Mouse (Mus musculus) hindbrain, embryonic 12.5 days (tissue): Measurements from ENCODE around the gene Alpl. TPM values are rescaled to one million over a fixed set of nuclear protein-coding genes. Genes with fewer than 3 reads are reported as not detected.
A peak's percentile ranks its signal among the peaks of the same experiment; 100 is the strongest.

Experiments
- ATAC-seq: fragments of 200-750 bp; cut with Nextera tagmentation; 2 replicates; pipeline ENCODE4 v1.8.0; 2017; ENCODE audit warnings: moderate TSS enrichment; ENCODE audit not compliant: low FRiP score
- H3K27ac ChIP-seq: fragments of 300-500 bp; sonication (generic); 2 replicates; pipeline ENCODE4 v1.5.1; 2016; ENCODE audit warnings: mild to moderate bottlenecking
- H3K27me3 ChIP-seq: fragments of 300-500 bp; sonication (generic); 2 replicates; pipeline ENCODE4 v1.6.1; 2016; ENCODE audit warnings: mild to moderate bottlenecking
- H3K36me3 ChIP-seq: fragments of 300-500 bp; sonication (generic); 2 replicates; pipeline ENCODE4 v1.6.1; 2016; ENCODE audit warnings: mild to moderate bottlenecking
- H3K4me1 ChIP-seq: fragments of 300-500 bp; sonication (generic); 2 replicates; pipeline ENCODE4 v1.6.1; 2016
- H3K4me2 ChIP-seq: fragments of 300-500 bp; sonication (generic); replicated peaks from 2 replicates; pipeline ENCODE4 v1.6.1; 2016; ENCODE audit warnings: mild to moderate bottlenecking
- H3K4me3 ChIP-seq: fragments of 300-500 bp; sonication (generic); 2 replicates; pipeline ENCODE4 v1.5.1; 2016; ENCODE audit warnings: mild to moderate bottlenecking
- H3K9ac ChIP-seq: fragments of 300-500 bp; sonication (generic); 2 replicates; pipeline ENCODE4 v1.6.1; 2016; ENCODE audit warnings: mild to moderate bottlenecking, moderate library complexity
- H3K9me3 ChIP-seq: fragments of 300-500 bp; sonication (generic); replicated peaks from 2 replicates; pipeline ENCODE4 v1.6.1; 2016; ENCODE audit warnings: mild to moderate bottlenecking
- WGBS: fragments of 180-500 bp; shearing (Covaris S2); methylation state at CpG from one replicate; pipeline ENCODE4 v1.1.7; 2016; 5-methylcytosine and 5-hydroxymethylcytosine counted together
- polyA plus RNA-seq: library from polyadenylated mRNA; unstranded; fragments of >200 nt; fragmentation: Nextera tagmentation; extraction: Ambion mirVana; gene quantifications from 2 replicates; pipeline ENCODE4 v1.2.1, GENCODE M21; 2016

Alpl gene
- polyA plus RNA-seq, 1 experiment from 2014 or later, result 13.6 TPM

- WGBS, result 86% methylated on average over 15 of the region's 15 CpGs
- Histone ChIP-seq H3K9ac (no peak overlapping the region), H3K4me1 (peaks cover 48% of the 10 kb centered on the region), H3K36me3 (peaks cover 3% of the 10 kb centered on the region; the same call in 1 of the 2 replicates), H3K4me3 (no peak overlapping the region), H3K9me3 (no peaks in the 10 kb centered on the region), H3K4me2 (no peak overlapping the region), H3K27me3 (peaks cover 26% of the 10 kb centered on the region), H3K27ac (no peak overlapping the region)
- ATAC-seq, result no peak
Measured at GRCm38 (mm10) chr4:137721563-137721962, 74.6 kb downstream of the Alpl start.

GRCm38 (mm10) chr4:137719378-137720077, 76.7 kb downstream of the Alpl start:
- Histone ChIP-seq H3K27me3 (peaks cover 31% of the 10 kb centered on the region), H3K9me3 (no peaks in the 10 kb centered on the region), H3K9ac (peak overlapping the region; percentile 33; the same call in 1 of the 2 replicates), H3K4me1 (peaks cover 46% of the 10 kb centered on the region), H3K27ac (peak overlapping the region; percentile 73), H3K36me3 (peaks cover 3% of the 10 kb centered on the region; the same call in 1 of the 2 replicates), H3K4me2 (peak overlapping the region; percentile 28), H3K4me3 (no peak overlapping the region)
- 28% methylated on average over 15 of the region's 15 CpGs for WGBS
- ATAC-seq, result peak; percentile 24; the same call in 1 of the 2 replicates

GRCm38 (mm10) chr4:137717671-137718070, 78.5 kb downstream of the Alpl start:
- no peak overlapping the region for H3K4me2 ChIP-seq
- WGBS, result 73% methylated on average over 15 of the region's 15 CpGs
- H3K9me3 ChIP-seq, result no peaks in the 10 kb centered on the region
- no peak overlapping the region for H3K4me3 ChIP-seq
- no peak overlapping the region for H3K27ac ChIP-seq
- peaks cover 35% of the 10 kb centered on the region for H3K4me1 ChIP-seq
- peaks cover 3% of the 10 kb centered on the region; the same call in 1 of the 2 replicates for H3K36me3 ChIP-seq
- H3K27me3 ChIP-seq, result peaks cover 15% of the 10 kb centered on the region
- ATAC-seq, result no peak
- H3K9ac ChIP-seq, result no peak overlapping the region

- 57% methylated on average over 7 of the region's 7 CpGs for WGBS
- Histone ChIP-seq H3K9ac (no peak overlapping the region), H3K9me3 (no peaks in the 10 kb centered on the region), H3K4me2 (no peak overlapping the region), H3K27ac (no peak overlapping the region), H3K36me3 (peaks cover 3% of the 10 kb centered on the region; the same call in 1 of the 2 replicates), H3K27me3 (peaks cover 15% of the 10 kb centered on the region), H3K4me3 (no peak overlapping the region), H3K4me1 (peaks cover 31% of the 10 kb centered on the region)
- ATAC-seq, result no peak
Measured at GRCm38 (mm10) chr4:137717005-137717404, 79.2 kb downstream of the Alpl start.

GRCm38 (mm10) chr4:137714020-137714624, 82.1 kb downstream of the Alpl start:
- peaks cover 12% of the 10 kb centered on the region for H3K27me3 ChIP-seq
- no peak for ATAC-seq
- H3K9me3 ChIP-seq, result no peaks in the 10 kb centered on the region
- no peak overlapping the region for H3K27ac ChIP-seq
- no peaks in the 10 kb centered on the region for H3K36me3 ChIP-seq
- 39% methylated on average over 8 of the region's 8 CpGs for WGBS
- no peak overlapping the region for H3K4me3 ChIP-seq
- H3K9ac ChIP-seq, result no peak overlapping the region
- H3K4me2 ChIP-seq, result no peak overlapping the region
- H3K4me1 ChIP-seq, result peaks cover 31% of the 10 kb centered on the region

GRCm38 (mm10) chr4:137712963-137713362, 83.2 kb downstream of the Alpl start:
- Histone ChIP-seq H3K36me3 (no peaks in the 10 kb centered on the region), H3K27ac (no peak overlapping the region), H3K4me1 (peaks cover 23% of the 10 kb centered on the region), H3K9ac (no peak overlapping the region), H3K27me3 (peaks cover 13% of the 10 kb centered on the region), H3K9me3 (no peaks in the 10 kb centered on the region), H3K4me3 (no peak overlapping the region), H3K4me2 (no peak overlapping the region)
- WGBS, result 91% methylated on average over 13 of the region's 13 CpGs
- ATAC-seq, result no peak

- Histone ChIP-seq H3K4me3 (peak overlapping the region; percentile 62), H3K9ac (peak overlapping the region; percentile 80), H3K9me3 (no peaks in the 10 kb centered on the region), H3K4me2 (peak overlapping the region; percentile 77), H3K27ac (peak overlapping the region; percentile 14; the same call in 1 of the 2 replicates), H3K36me3 (no peaks in the 10 kb centered on the region), H3K4me1 (peaks cover 38% of the 10 kb centered on the region), H3K27me3 (peaks cover 6% of the 10 kb centered on the region; the same call in 1 of the 2 replicates)
- ATAC-seq, result peak; percentile 83
- 3% methylated on average over 52 of the region's 52 CpGs for WGBS
Measured at GRCm38 (mm10) chr4:137707216-137707990, 88.8 kb downstream of the Alpl start.

- Histone ChIP-seq H3K27ac (peak overlapping the region; percentile 14; the same call in 1 of the 2 replicates), H3K36me3 (no peaks in the 10 kb centered on the region), H3K9me3 (no peaks in the 10 kb centered on the region), H3K4me1 (peaks cover 38% of the 10 kb centered on the region), H3K4me3 (no peak overlapping the region), H3K27me3 (peaks cover 6% of the 10 kb centered on the region; the same call in 1 of the 2 replicates), H3K4me2 (peak overlapping the region; percentile 77; the same call in 1 of the 2 replicates), H3K9ac (0 out of 2 replicates have a peak overlapping the region, but pooled peaks have one; percentile 1)
- 79% methylated on average over 7 of the region's 7 CpGs for WGBS
- ATAC-seq, result 0 out of 2 replicates have a peak, but pooled peaks have one; percentile 20
Measured at GRCm38 (mm10) chr4:137706510-137706909, 89.7 kb downstream of the Alpl start.

- Histone ChIP-seq H3K4me1 (peaks cover 38% of the 10 kb centered on the region), H3K27me3 (peaks cover 6% of the 10 kb centered on the region; the same call in 1 of the 2 replicates), H3K9ac (no peak overlapping the region), H3K9me3 (no peaks in the 10 kb centered on the region), H3K27ac (no peak overlapping the region), H3K4me3 (no peak overlapping the region), H3K4me2 (no peak overlapping the region), H3K36me3 (no peaks in the 10 kb centered on the region)
- 87% methylated on average over 5 of the region's 5 CpGs for WGBS
- ATAC-seq, result no peak
Measured at GRCm38 (mm10) chr4:137705379-137705778, 90.8 kb downstream of the Alpl start.

- H3K27me3 ChIP-seq, result peaks cover 6% of the 10 kb centered on the region; the same call in 1 of the 2 replicates
- H3K4me2 ChIP-seq, result no peak overlapping the region
- H3K4me3 ChIP-seq, result no peak overlapping the region
- WGBS, result 45% methylated on average over 2 of the region's 2 CpGs
- H3K9me3 ChIP-seq, result no peaks in the 10 kb centered on the region
- ATAC-seq, result no peak
- no peak overlapping the region for H3K27ac ChIP-seq
- H3K36me3 ChIP-seq, result no peaks in the 10 kb centered on the region
- no peak overlapping the region for H3K9ac ChIP-seq
- peaks cover 38% of the 10 kb centered on the region for H3K4me1 ChIP-seq
Measured at GRCm38 (mm10) chr4:137704561-137704960, 91.6 kb downstream of the Alpl start.

- H3K4me1 ChIP-seq, result peaks cover 45% of the 10 kb centered on the region
- no peak overlapping the region for H3K4me2 ChIP-seq
- H3K9ac ChIP-seq, result no peak overlapping the region
- H3K9me3 ChIP-seq, result no peaks in the 10 kb centered on the region
- WGBS, result 93% methylated on average over 5 of the region's 5 CpGs
- no peaks in the 10 kb centered on the region for H3K36me3 ChIP-seq
- no peaks in the 10 kb centered on the region; the same call in 1 of the 2 replicates for H3K27me3 ChIP-seq
- no peak overlapping the region for H3K4me3 ChIP-seq
- no peak overlapping the region for H3K27ac ChIP-seq
- ATAC-seq, result no peak
Measured at GRCm38 (mm10) chr4:137703077-137703476, 93.1 kb downstream of the Alpl start.

GRCm38 (mm10) chr4:137700960-137701359, 95.2 kb downstream of the Alpl start:
- Histone ChIP-seq H3K4me1 (peaks cover 38% of the 10 kb centered on the region), H3K27me3 (no peaks in the 10 kb centered on the region), H3K4me2 (no peak overlapping the region), H3K4me3 (no peak overlapping the region), H3K9ac (no peak overlapping the region), H3K27ac (no peak overlapping the region), H3K36me3 (no peaks in the 10 kb centered on the region), H3K9me3 (no peaks in the 10 kb centered on the region)
- ATAC-seq, result no peak
- 65% methylated on average over 6 of the region's 6 CpGs for WGBS
